Mouse (Mus musculus): ENCODE measurements around the gene Kcnq1.

- TF ChIP-seq CTCF (IDR thresholded peaks at IDR 0.05; ENCODE audit: low read depth) (no peak), EP300 (IDR thresholded peaks at IDR 0.05; ENCODE audit: low read depth) (no peak)
These were observed 46.8 kb upstream of the Kcnq1 start for GRCm38 (mm10) chr7:143059202-143059870.
